Mouse (Mus musculus) mouse embryonic stem cell (cell line): Measurements from ENCODE around the gene Pigs.

ENCODE experiments used
- in situ Hi-C, 2 experiments: fragments of 300-500 bp; cut with MboI; formaldehyde crosslinking; loops; 1 replicate in 1 of 2; 3 replicates in 1 of 2; pipeline ENCODE4 v1.14.3; 2019 to 2020; ENCODE audit warnings: low sequenced_read_pairs in 2 of 2, low pct_unique_long_range_greater_than_20kb in 1 of 2, mixed read lengths in 1 of 2; ENCODE audit not compliant: unreplicated experiment in 1 of 2

Gene Pigs

DNA sequence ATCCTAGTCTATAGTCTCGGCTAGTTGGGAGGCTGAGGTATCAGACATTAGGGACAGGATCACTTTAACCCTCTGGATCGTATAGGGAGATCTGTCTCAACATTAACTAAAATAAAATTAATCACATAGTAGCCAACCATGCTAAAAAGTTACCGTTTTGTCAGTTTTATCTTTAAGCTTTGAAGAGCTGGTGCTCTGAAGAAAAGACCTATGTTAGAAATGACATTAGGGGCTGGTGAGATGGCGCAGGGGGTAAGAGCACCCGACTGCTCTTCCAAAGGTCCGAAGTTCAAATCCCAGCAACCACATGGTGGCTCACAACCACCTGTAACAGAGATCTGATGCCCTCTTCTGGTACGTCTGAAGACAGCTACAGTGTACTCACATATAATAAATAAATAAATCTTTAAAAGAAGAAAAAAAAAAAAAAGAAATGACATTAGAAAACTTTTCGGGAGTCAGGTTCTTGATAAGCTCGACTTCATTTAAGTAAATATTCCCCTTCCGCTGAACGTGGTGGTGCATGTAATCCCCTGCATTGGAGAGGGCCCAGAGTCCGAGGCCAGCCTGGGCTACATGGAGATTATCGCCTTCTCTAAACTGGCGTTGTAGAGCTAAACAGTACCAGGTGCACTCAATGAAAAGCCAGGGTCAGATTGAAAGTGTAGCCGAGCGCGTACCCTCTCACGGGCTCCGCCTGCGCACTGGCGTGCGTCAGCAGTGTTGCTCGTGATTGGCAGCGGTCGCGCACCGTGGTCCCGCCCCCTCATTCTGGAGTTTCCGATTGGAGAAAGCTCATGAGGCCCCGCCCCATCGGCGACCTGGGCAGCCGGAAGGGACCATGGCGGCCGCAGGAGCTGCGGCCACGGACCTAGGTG lies at the start of gene Pigs:
Gene Pigs, plus strand, starts transcription at position 782 of the 878 bp plus-strand sequence.
- in situ Hi-C loops = no loop called here

DNA sequence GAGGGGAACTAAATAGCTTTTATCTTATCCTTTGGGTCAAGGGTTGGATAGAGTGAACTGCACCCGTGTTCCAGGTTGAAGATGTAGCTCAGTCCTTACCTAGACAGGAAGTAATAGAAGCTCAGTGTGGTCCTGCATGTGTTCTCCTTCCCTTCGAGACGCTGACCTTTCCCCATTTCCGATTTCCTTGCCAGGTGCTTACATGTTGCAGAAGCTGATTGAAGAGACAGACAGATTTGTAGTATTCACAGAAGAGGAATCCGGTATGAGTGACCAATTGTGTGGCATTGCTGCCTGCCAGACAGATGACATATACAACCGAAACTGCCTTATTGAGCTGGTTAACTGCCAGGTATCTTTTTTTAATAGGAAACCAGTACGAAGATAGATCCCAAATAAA lies 49.4 kb upstream of the Pigs start:
- in situ Hi-C loops = no loop called here

DNA sequence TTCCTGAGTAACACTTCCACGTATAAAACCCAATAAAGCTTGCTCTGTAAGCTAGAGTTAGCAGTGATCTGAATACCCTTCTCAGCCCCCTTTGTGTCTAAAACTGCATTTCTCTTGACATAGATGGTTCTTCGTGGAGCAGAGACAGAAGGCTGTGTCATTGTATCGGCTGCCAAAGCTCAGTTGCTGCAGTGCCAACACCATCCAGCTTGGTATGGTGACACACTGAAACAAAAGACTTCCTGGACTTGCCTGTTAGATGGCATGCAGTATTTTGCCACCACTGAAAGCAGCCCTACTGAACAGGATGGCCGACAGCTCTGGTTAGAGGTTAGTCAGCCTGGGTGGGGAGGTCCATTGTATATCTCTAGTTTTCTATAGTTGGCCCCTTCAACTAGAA lies 48.6 kb upstream of the Pigs start:
- in situ Hi-C loops = no loop called here

DNA sequence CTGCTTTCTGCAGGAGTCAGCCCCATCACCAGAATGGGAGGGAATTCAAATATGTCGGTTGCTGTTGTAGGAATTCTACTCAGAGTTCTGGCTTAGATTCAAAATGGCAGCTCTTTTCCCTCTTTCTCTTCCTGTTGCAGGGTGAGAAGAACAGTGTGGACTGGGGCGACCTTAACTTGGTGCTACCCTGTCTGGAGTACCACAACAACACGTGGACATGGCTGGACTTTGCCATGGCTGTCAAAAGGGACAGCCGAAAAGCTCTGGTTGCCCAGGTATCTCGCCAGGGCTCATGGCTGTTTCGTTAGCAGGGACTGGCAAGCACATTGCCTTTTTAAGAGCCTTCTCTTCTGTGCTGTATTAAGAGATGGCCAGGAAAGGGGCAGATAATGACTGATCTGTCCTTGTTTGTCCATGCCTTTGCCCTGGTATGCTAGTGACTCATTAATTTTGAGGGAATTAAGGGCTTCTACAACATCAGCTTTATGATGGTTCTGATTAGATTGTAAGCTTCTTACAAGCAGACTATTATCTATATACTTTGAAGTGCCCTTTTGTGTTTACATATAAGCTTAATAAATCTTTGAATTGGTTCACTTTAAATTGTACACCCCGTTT lies 39.0 kb upstream of the Pigs start:
- in situ Hi-C loops = no loop called here

GRCm38 (mm10) chr11:78290654-78291053 lies 37.6 kb upstream of the Pigs start, which contains the start of gene BC030499:
Gene BC030499 (plus strand): TSS chr11:78290841.
- in situ Hi-C loops = no loop called here

DNA sequence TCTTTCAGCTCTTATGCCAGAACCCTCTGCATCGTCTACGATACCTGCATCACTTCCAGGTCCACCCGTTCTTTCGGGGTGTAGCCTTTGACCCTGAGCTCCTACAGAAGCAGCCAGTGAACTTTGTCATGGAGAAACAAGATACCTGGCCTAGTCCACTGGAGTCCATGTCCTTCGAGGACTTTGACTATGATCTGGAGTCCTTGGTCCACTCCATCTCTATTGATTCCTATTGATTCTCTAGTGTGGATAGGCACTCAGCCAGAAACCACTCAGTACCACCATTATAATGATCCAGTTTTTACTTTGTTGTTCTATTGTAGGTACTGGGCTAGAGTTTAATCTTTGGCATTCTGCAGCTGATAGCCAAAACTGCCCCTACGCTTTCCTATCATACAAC lies 33.6 kb upstream of the Pigs start:
- in situ Hi-C loops = no loop called here

GRCm38 (mm10) chr11:78300917-78301316 lies 27.3 kb upstream of the Pigs start:
- in situ Hi-C loops = no loop called here

DNA sequence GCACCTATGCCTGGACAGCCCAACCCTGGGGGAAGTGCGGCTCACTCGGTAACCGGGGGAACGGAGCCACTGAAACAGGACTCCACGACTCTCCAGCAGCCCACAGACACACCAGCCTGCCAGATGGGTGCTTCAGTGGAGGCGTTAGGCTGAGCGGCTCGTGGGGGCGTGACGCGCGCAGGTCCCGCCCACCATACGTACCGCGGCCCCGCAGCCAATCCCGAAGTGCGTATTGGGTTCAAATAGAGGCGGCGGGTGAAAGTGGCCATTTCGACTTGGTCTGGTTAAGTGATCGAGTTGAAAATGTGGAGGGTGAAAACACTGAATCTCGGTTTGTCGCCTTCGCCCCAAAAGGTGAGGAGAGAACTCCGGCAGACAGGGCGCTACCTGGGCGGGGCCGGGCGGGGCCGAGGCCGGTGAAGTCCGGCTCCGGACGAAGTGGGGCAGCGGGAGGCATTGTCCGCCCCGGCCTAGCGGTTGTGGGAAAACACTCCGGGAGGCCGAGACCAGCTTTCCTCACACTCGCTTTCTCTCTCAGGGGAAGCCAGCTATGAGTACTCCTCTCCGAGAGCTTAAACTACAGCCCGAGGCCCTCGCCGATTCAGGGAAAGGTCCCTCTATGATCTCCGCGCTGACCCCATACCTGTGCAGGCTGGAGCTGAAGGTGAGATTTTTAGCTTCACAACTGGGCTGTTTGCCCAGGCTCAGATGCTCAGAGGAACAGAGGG lies 26.7 kb upstream of the Pigs start, which contains the start of gene Spag5:
Gene Spag5, plus strand, starts transcription at position 173 of the 728 bp plus-strand sequence.
- in situ Hi-C loops = no loop called here

- in situ Hi-C loops = no loop called here
Observed at GRCm38 (mm10) chr11:78305272-78305671, 22.9 kb upstream of the Pigs start.

DNA sequence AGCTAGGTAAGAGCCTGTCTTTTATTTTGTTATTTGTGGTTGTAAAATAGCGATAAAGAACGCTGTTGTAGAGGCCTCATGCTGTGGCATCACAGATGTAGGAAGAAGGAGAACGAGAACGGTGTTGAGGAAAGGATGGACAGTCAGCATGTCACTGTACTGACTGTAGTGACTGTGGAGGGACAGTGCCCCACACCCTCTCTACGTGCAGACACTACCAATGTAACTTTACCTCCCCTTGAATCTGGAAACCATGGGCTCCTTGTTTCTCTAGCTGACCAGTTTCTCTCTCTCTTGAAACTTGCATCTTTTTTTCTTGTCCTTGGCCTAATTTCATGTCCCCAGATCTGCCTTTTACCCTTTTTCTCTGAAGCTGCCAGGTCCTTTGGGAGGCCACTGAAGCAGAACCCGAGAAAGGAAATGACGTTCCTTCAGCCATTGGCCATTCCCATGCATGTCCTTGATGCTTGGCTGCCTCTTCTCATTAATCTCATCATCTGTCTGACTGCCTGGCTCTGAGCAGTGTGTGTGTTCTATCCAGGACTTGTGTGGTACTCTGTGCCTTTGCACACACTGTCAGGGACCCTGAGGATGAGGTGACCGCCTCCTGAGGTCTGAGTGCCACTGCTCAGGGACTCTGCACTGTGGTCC lies 17.2 kb upstream of the Pigs start:
- in situ Hi-C loops = no loop called here

DNA sequence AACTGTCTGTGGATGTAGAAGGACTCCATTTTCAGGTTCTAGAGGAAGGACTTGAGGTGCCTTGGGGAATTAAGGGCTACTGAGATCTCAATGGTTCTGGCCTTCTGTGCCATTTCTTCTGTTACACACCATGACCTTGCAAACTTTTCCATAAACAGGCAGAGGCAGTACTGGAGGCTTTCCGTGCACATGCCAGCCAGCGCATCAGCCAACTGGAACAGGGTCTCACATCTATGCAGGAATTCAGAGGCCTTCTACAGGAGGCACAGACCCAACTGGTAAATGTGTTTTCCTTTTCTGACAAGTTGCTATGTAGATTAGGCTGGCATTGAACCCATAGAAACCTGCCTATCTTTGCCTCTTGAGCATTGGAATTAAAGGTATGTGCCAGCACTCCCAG lies 14.6 kb upstream of the Pigs start:
- in situ Hi-C loops = no loop called here

DNA sequence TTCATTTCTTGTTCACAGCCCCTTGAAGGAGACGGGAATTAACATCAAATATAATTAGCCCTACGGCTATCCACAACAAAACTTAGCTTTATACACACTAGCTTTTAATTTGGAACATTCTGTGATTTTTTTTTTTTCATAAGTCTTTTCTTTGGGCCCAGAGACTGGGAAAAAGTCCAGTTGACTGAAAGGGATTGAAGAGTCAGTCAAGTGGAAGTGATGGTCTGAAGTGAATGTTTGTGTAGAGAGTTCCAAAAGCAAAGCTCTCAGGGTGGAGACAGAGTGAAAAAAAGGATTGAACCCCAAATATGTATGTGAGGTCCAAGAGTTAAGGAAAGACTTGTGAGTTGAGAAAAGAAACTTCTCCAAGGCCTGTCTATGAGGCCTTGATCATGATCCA lies 9.8 kb upstream of the Pigs start:
- in situ Hi-C loops = loop anchor here in 1 of 2 experiments (5.0 kb wide), 1 partner anchor 36 kb away; no protein-coding TSS in a partner anchor

GRCm38 (mm10) chr11:78322076-78322831 lies 6.0 kb upstream of the Pigs start:
- in situ Hi-C loops = no loop called here

DNA sequence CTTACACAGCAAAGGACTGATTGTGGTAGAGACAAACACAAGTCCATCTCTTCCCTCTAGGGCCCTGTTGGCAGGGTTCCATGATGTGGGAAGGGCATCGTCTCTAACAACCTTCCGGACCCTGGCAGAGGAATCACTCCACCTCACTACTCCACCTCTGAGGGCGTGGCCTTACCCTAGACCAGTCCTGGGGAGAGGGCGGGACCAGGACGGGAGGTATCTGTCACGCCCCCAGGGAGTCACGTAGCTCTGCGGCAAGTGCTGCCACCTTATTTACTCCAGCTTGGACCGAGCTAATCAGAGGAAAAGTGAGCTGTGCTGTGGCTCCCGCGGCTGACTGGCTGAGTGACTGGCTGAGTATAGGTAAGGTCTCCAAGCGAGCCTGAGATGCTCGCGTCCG lies 5.4 kb upstream of the Pigs start, which contains the start of gene Aldoc:
Gene Aldoc, plus strand, starts transcription at position 109 of the 400 bp plus-strand sequence.
- in situ Hi-C loops = no loop called here

GRCm38 (mm10) chr11:78324000-78324785 lies 4.0 kb upstream of the Pigs start:
- in situ Hi-C loops = no loop called here

GRCm38 (mm10) chr11:78324965-78325364 lies 3.2 kb upstream of the Pigs start:
- in situ Hi-C loops = no loop called here

DNA sequence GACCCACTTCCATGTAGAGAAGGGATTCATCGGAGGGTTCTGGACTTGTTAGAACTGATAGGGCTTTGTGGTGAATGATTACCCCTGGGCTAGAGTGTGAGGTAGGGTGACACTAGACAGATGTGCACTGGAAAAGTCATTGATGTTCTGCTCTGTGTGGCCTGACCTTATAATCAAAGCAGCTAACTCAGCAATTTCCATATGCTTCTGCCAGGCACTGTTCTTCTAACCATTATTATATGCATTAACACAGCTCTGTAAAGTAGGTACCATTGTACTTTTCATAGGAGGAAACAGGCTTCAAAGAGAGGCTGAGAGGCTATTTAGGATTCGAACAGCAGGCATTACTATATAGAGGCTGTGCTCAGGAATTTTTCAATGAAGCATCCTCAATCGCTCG lies 1.0 kb upstream of the Pigs start:
- in situ Hi-C loops = no loop called here
